Mouse (Mus musculus) midbrain, embryonic 13.5 days (tissue): Measurements from ENCODE around the gene Sh3bgrl3. TPM values are rescaled to one million over a fixed set of nuclear protein-coding genes. Genes with fewer than 3 reads are reported as not detected.

Experiments
- ATAC-seq: fragments of 200-750 bp; cut with Nextera tagmentation; 2 replicates; pipeline ENCODE4 v1.8.0; 2017; ENCODE audit warnings: mild to moderate bottlenecking, moderate TSS enrichment, moderate library complexity
- H3K27ac ChIP-seq: fragments of 300-500 bp; sonication (generic); 2 replicates; pipeline ENCODE4 v1.5.1; 2015; ENCODE audit warnings: inconsistent platforms, mild to moderate bottlenecking, moderate library complexity
- H3K27me3 ChIP-seq: fragments of 300-500 bp; sonication (generic); 2 replicates; pipeline ENCODE4 v1.6.1; 2015; ENCODE audit warnings: mild to moderate bottlenecking, inconsistent platforms
- H3K36me3 ChIP-seq: fragments of 300-500 bp; sonication (generic); 2 replicates; pipeline ENCODE4 v1.6.1; 2015; ENCODE audit warnings: mild to moderate bottlenecking, inconsistent platforms
- H3K4me1 ChIP-seq: fragments of 300-500 bp; sonication (generic); replicated peaks from 2 replicates; pipeline ENCODE4 v1.6.1; 2015; ENCODE audit warnings: inconsistent platforms
- H3K4me2 ChIP-seq: fragments of 300-500 bp; sonication (generic); replicated peaks from 2 replicates; pipeline ENCODE4 v1.6.1; 2015; ENCODE audit warnings: moderate library complexity, mild to moderate bottlenecking, inconsistent platforms
- H3K4me3 ChIP-seq: fragments of 300-500 bp; sonication (generic); replicated peaks from 2 replicates; pipeline ENCODE4 v1.5.1; 2015; ENCODE audit warnings: mild to moderate bottlenecking, inconsistent platforms
- H3K9ac ChIP-seq: fragments of 300-500 bp; sonication (generic); replicated peaks from 2 replicates; pipeline ENCODE4 v1.6.1; 2015; ENCODE audit warnings: mild to moderate bottlenecking, inconsistent platforms
- H3K9me3 ChIP-seq: fragments of 300-500 bp; sonication (generic); 2 replicates; pipeline ENCODE4 v1.6.1; 2016; ENCODE audit warnings: mild to moderate bottlenecking, inconsistent platforms
- WGBS: fragments of 180-500 bp; shearing (Covaris S2); methylation state at CpG from one replicate; pipeline ENCODE4 v1.1.7; 2015; 5-methylcytosine and 5-hydroxymethylcytosine counted together
- polyA plus RNA-seq: library from polyadenylated mRNA; unstranded; fragments of >200 nt; fragmentation: Nextera tagmentation; extraction: Ambion mirVana; gene quantifications from 2 replicates; pipeline ENCODE4 v1.2.1, GENCODE M21; 2015

Gene Sh3bgrl3
- polyA plus RNA-seq, 1 experiment from 2014 or later, result 319 TPM

DNA sequence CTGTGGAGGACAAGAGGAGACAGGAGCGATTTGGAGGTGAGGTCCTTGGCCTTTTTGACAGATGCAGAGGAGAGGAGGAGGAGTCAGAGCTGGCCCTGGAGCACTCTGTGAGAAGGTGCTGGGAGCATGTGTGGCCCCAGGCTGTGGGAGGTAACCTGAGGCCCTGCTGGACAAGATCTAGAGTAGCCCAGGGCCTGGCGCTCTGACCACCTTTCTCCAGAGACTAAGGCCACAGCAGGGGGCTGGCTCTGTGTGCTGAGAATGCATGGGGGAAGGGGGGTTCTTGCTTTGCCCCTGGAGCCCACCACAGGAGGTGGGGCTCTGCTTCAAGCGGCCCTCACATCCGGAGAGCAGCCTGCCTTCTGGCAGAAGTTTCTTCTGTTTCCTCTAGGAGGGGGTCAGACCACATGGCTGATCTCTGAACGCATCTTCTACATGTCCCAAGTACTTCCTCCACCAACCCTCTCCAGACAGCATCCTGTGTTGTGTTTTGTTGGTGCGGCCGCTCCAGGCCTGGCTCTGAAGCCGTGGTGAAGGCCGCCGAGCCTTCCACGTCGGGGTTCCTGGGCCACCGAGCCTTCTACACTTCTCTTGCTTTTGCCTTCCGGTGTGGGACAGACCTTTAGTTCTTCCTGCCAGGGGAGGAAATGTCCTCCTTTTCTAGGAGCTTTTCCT, 10.3 kb downstream of the Sh3bgrl3 start:
- no peaks in the 10 kb centered on the region for H3K27me3 ChIP-seq
- no peak overlapping the region for H3K4me2 ChIP-seq
- 76% methylated on average over 14 of the region's 14 CpGs for WGBS
- H3K27ac ChIP-seq, result no peak overlapping the region
- H3K4me1 ChIP-seq, result peaks cover 10% of the 10 kb centered on the region
- 0 out of 2 replicates have a peak overlapping the region, but pooled peaks have one; percentile 37 for H3K9ac ChIP-seq
- H3K9me3 ChIP-seq, result no peaks in the 10 kb centered on the region
- H3K4me3 ChIP-seq, result no peak overlapping the region
- no peaks in the 10 kb centered on the region for H3K36me3 ChIP-seq
- no peak for ATAC-seq

DNA sequence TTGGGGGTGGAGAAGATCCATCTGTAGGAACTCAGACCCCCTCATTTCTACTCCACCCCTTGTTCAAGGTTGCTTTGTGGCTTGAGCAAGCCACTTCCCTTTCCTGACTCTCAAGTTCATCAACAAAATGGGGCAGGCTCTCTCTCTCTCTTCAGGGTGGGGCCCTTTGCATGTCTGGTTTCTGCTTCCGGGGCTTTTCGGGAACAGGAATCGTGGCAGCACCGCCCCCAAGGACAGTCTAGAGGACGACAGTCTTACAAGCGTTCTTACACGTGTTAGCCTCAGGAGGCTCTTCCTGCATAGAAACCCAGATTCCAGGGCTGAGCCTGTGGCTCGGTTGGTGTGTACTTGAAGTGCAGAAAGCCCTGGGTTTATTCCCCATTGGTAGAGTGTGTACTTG, 11.6 kb downstream of the Sh3bgrl3 start:
- no peaks in the 10 kb centered on the region for H3K36me3 ChIP-seq
- no peak overlapping the region for H3K9ac ChIP-seq
- H3K4me2 ChIP-seq, result no peak overlapping the region
- H3K27me3 ChIP-seq, result no peaks in the 10 kb centered on the region
- H3K4me1 ChIP-seq, result peaks cover 15% of the 10 kb centered on the region
- no peak for ATAC-seq
- H3K9me3 ChIP-seq, result no peaks in the 10 kb centered on the region
- no peak overlapping the region for H3K4me3 ChIP-seq
- no peak overlapping the region for H3K27ac ChIP-seq
- WGBS, result 89% methylated on average over 8 of the region's 8 CpGs

DNA sequence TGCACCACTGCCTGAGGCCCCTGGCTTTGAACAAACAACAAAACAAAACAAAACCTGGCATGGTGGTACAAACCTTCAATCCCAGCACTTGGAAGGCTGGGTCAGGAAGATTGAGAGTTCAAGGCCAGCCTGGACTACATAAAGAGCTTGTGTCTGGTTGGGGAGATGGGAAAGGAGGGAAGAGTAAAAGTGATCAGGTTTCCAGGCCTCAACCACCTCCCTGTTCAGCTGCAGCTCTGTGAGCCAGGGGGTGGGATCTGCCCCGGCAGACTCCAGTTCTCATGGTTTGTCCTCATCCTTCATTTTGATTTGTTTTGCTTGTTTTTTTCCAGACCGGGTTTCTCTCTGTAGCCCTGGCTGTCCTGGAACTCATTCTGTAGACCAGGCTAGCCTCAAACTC, 12.1 kb downstream of the Sh3bgrl3 start:
- Histone ChIP-seq H3K9ac (no peak overlapping the region), H3K4me3 (no peak overlapping the region), H3K4me1 (peaks cover 13% of the 10 kb centered on the region), H3K27ac (no peak overlapping the region), H3K36me3 (no peaks in the 10 kb centered on the region), H3K27me3 (no peaks in the 10 kb centered on the region), H3K9me3 (no peaks in the 10 kb centered on the region), H3K4me2 (no peak overlapping the region)
- 95% methylated on average over 2 of the region's 2 CpGs for WGBS
- ATAC-seq, result no peak

DNA sequence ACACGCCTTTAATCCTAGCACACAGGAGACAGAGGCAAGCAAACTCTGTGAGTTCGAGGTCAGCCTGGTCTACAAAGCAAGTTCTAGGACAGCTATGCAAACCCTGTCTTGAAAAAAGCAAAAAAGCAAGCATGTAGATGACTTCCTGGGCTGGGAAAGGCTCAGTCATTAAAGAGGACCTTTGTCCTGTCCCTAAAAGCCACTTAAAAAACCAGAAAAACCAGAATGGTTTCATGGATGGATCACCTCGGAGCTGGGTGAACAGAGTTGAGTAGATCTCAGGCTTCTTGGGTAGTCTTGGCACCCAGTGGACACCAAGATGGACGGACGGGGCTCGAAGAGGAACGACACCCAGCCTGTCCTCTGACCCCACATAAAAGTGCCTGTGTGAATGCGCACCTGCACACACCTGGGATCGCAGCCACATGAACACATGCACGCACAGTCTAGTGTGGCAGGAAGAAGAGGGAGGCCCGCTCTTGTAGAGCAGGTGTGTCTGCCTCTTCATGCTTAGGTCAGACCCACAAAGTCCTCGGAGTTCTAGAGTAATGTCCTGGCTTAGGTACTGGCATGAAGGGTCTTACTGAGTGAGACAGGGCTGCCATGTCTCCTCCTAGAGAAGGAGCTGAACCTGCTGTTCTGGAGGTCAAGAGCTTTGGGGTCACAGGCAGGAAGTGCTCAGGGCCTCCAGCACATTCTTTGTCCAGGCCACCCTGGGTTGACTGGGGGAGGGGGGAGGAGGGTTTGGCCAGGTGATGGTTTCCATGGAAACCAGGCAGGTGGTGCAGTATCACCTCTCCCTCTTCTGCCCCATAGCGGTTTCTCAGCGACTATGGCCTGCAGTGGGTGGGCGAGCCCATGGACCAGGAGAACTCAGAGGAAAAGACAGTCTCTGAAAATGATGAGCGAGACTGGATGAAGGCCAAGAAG, 13.1 kb downstream of the Sh3bgrl3 start:
- H3K4me3 ChIP-seq, result no peak overlapping the region
- no peak overlapping the region for H3K27ac ChIP-seq
- peaks cover 12% of the 10 kb centered on the region for H3K4me1 ChIP-seq
- no peaks in the 10 kb centered on the region for H3K9me3 ChIP-seq
- 90% methylated on average over 16 of the region's 16 CpGs for WGBS
- no peak overlapping the region for H3K9ac ChIP-seq
- H3K36me3 ChIP-seq, result no peaks in the 10 kb centered on the region
- H3K4me2 ChIP-seq, result no peak overlapping the region
- no peaks in the 10 kb centered on the region for H3K27me3 ChIP-seq
- ATAC-seq, result no peak

DNA sequence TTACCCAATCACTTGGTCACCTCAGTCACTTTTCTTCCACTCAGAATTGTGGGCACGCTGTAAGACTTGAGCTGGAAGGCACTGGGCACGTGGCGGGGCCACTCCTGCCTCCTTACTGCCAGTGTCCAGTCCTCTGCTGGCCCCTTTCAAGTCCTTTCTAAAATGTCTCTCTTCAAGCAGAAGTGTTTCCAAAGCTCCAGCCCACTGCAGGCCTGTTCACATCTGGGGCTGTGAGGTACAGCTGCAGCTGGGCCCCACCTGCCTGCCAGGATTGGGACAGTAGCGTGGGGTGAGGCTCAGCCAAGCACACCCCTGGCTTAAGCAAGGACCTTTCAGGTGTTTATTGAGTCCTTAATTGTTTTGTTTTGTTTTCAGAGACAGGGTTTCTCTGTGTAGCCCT, 14.6 kb downstream of the Sh3bgrl3 start:
- Histone ChIP-seq H3K9me3 (no peaks in the 10 kb centered on the region), H3K9ac (no peak overlapping the region; the same call in 1 of the 2 replicates), H3K36me3 (no peaks in the 10 kb centered on the region), H3K27ac (no peak overlapping the region), H3K4me3 (no peak overlapping the region), H3K27me3 (no peaks in the 10 kb centered on the region), H3K4me1 (peaks cover 12% of the 10 kb centered on the region), H3K4me2 (no peak overlapping the region)
- ATAC-seq, result no peak
- WGBS, result 87% methylated on average over 4 of the region's 4 CpGs

DNA sequence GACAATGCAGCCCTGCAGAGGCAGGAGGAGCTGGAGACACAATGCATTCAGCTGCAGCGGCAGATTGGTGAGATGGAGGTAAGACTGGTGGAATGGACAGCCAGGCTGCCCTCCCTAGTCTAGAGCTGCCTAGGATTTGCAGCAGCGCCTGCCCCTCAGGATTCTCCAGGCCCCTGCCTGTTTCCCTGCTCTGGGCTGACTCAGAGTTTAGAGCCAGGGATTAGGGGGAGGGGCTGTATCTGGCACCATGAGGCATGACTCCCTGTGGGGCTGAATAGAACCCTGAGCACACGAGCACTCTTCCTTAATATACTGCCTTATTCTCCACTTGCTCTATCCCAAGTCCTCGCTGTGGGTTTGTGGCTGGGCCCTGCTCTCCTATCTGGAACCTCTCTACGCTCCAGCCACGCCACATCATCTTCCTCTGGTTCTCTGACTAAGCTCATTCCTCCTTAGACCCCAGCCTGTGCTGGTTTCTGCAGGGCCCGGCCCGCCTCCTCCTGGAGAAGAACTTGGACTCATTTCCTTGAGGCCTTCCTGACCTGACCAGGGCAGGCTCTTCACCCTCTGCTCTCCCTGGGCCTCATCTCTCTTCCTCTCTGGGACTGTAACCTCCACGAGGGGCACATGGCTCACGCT, 15.1 kb downstream of the Sh3bgrl3 start:
- peak; percentile 65 for ATAC-seq
- Histone ChIP-seq H3K4me1 (peaks cover 12% of the 10 kb centered on the region), H3K27ac (peak overlapping the region; percentile 20; the same call in 1 of the 2 replicates), H3K4me3 (no peak overlapping the region), H3K9me3 (no peaks in the 10 kb centered on the region), H3K36me3 (no peaks in the 10 kb centered on the region), H3K9ac (peak overlapping the region; percentile 32), H3K27me3 (no peaks in the 10 kb centered on the region), H3K4me2 (no peak overlapping the region)
- 43% methylated on average over 10 of the region's 10 CpGs for WGBS

DNA sequence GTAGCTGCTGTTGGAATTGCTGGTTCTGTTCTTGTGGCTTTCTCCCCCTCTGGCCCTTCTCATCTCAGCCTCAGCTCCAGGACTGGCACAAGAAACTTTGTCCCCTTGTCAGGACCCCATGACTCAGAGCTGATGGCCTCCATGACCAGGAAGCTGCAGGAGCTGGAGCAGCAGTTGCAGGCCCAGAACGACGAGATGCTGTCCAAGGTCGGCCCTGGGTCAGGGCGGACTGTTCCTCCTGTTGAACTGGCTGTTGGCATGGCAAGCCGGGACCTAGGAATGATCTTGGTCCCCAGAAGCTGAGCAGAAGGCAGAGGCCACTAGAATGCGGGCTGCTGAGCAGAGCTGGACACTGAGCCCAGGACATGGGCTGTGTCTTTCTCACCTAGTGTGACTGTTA, 16.2 kb downstream of the Sh3bgrl3 start:
- Histone ChIP-seq H3K36me3 (no peaks in the 10 kb centered on the region), H3K27ac (no peak overlapping the region), H3K4me1 (peaks cover 12% of the 10 kb centered on the region), H3K27me3 (no peaks in the 10 kb centered on the region), H3K9me3 (no peaks in the 10 kb centered on the region), H3K4me3 (no peak overlapping the region), H3K9ac (no peak overlapping the region), H3K4me2 (no peak overlapping the region)
- 85% methylated on average over 6 of the region's 6 CpGs for WGBS
- no peak for ATAC-seq

DNA sequence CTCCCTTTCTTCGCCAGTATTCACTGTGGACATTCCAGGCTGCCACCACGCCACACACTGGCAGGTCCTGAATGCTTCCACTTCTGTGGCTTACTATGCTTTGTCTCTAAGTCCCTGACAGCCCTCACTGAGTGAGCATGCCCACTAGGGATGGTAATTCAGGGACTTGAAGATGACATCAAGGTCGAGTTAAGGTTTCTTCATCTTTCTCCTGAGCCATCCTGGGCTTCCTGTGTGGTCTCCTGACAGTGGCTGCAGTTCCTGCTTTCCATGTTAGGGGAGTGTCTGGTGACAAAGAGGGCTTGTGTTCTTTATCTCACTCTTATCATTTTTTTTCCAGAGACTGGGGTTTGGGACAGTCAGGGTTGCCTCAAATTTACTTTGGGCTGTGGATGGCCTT, 17.9 kb downstream of the Sh3bgrl3 start:
- H3K9me3 ChIP-seq, result no peaks in the 10 kb centered on the region
- no peak overlapping the region for H3K27ac ChIP-seq
- 49% methylated on average over 3 of the region's 3 CpGs for WGBS
- H3K4me2 ChIP-seq, result no peak overlapping the region
- H3K36me3 ChIP-seq, result no peaks in the 10 kb centered on the region
- H3K9ac ChIP-seq, result no peak overlapping the region
- no peak overlapping the region for H3K4me3 ChIP-seq
- no peaks in the 10 kb centered on the region for H3K27me3 ChIP-seq
- H3K4me1 ChIP-seq, result peaks cover 12% of the 10 kb centered on the region
- ATAC-seq, result no peak

DNA sequence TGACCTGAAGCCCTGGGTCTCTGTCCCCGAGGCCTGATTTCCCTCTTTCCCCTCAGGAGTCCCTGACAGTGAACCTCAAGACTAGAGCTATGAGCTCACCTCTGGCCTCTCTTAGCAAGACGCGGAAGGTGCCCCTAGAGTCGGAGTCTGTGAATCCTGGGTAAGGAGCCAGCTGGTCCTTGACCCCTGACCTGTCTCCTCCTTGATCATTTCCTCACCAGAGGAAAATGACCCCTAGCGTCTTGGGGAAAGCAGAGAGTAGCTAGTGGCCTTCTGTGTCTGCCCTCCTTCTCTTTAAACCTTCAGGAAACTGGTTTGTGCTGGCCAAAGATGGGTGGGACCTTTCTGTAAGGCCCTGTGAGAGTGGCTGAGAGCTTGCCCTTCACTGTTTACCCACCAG, 20.4 kb downstream of the Sh3bgrl3 start:
- WGBS, result 74% methylated on average over 5 of the region's 5 CpGs
- Histone ChIP-seq H3K4me1 (peaks cover 6% of the 10 kb centered on the region), H3K27ac (no peak overlapping the region), H3K36me3 (no peaks in the 10 kb centered on the region), H3K4me2 (no peak overlapping the region), H3K27me3 (no peaks in the 10 kb centered on the region), H3K9ac (no peak overlapping the region), H3K9me3 (no peaks in the 10 kb centered on the region), H3K4me3 (no peak overlapping the region)
- no peak for ATAC-seq

DNA sequence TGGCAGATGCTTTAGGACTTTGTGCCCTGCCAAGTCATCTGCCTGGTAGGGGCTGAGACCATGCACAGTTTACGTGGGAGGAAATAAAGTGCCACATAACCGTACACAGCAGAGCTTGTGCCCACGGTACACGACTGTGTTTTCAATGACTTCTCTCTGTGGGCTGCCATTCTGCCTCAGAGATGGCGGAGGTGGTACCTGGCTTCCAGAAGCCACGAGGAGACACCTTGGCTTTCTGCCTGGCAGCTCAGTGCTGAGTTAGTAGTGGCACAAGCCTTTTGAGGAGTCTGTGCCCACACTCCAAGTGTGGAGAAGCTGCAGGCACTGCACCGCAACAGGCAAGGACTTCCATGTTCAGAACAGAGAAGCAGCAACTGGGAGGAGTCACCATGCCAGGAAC, 20.9 kb downstream of the Sh3bgrl3 start:
- Histone ChIP-seq H3K27me3 (no peaks in the 10 kb centered on the region), H3K4me3 (no peak overlapping the region), H3K9me3 (no peaks in the 10 kb centered on the region), H3K9ac (no peak overlapping the region), H3K36me3 (no peaks in the 10 kb centered on the region), H3K4me2 (no peak overlapping the region), H3K27ac (no peak overlapping the region), H3K4me1 (peaks cover 7% of the 10 kb centered on the region)
- 88% methylated on average over 7 of the region's 7 CpGs for WGBS
- ATAC-seq, result no peak

DNA sequence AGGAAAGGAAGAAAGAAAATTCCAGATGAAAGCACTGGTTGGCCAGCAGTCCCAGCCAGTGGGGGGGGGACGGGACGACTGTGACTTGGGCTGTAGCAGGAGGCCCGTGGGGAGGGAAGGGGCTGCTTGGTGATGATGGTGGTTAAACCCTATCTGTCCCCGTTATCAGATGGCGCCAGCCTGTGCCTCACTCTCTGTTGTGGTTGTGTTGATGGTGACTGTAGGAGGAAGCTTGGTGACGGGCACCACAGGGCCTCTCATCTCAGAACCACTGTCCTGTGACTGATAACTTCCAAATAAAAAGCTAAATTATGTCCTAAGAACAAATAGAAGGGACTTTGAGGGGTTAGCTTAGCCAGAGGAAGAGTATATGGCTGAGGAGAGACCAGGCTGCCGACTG, 22.5 kb downstream of the Sh3bgrl3 start:
- Histone ChIP-seq H3K4me3 (no peak overlapping the region), H3K9me3 (no peaks in the 10 kb centered on the region), H3K27me3 (no peaks in the 10 kb centered on the region), H3K4me2 (no peak overlapping the region), H3K4me1 (peaks cover 8% of the 10 kb centered on the region), H3K9ac (no peak overlapping the region), H3K27ac (no peak overlapping the region), H3K36me3 (no peaks in the 10 kb centered on the region)
- WGBS, result 78% methylated on average over 7 of the region's 7 CpGs
- no peak for ATAC-seq

DNA sequence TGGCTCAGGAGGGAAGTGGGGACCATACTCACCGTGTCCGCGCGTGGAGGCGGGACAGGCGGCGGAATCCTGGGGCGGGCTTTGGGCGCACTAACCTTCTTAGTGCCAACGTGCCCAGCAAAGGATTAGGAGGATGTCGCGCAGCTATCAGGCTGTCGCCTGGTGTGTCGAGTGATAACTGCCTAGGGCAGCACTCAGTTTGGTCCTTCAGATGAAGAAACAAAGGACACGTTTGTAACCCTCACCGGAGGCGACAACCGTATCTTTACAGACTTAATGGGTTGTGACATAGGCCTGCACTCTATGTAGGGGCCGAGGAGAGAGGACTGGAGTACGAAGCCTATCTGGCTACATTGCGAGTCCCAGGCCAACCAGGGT, 25.9 kb downstream of the Sh3bgrl3 start:
- H3K36me3 ChIP-seq, result no peaks in the 10 kb centered on the region
- no peaks in the 10 kb centered on the region for H3K9me3 ChIP-seq
- H3K4me2 ChIP-seq, result peak overlapping the region; percentile 63
- H3K27ac ChIP-seq, result 0 out of 2 replicates have a peak overlapping the region, but pooled peaks have one; percentile 49
- peaks cover 8% of the 10 kb centered on the region for H3K4me1 ChIP-seq
- ATAC-seq, result no peak; the same call in 1 of the 2 replicates
- H3K4me3 ChIP-seq, result peak overlapping the region; percentile 75
- no peaks in the 10 kb centered on the region for H3K27me3 ChIP-seq
- WGBS, result 2% methylated on average over 21 of the region's 21 CpGs
- H3K9ac ChIP-seq, result peak overlapping the region; percentile 70
